Mouse (Mus musculus): ENCODE results near the gene Elmsan1.

DNA sequence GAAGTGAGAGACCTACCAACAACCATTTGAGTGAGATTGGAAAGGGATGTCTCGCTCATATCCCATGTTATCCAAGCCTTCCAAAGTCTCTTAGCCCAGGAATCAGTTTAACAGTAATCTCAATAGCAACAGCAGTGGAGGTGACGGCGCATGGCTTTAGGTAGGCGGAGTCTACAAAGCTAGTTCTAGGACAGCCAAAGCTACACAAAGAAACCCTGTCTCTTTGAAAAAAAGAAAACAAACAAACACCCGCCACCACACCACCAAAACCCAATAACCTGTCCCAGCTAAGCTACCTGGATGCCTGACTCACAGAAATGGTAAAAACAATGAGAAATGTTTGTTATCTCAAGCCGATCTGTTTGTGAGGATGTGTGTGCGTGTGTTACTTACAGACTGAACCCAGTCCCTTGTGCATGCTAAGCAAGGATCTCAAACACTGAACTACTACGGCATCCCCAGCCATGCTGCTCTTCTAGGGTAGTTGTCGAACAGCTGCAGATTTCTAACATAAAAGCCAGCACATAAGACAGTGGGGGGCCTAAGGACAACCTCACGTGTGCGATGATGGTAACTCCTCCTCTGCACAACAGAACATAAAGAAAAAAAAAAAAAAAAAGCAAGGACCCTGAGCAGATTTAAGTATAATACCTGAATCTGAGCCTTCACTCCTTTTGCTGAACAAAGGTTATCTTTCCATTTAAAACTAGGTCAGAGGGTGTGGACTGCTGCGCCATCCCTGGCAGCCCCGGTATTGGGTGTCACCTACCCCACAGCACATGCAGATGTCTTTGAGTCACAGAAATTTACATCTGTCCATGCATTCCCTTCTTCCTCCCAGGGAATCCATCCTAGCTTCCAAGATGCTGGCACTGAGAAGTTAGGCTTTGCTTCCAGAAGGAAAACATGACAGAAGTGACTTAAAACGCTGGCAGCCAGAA lies 2.5 kb upstream of the Elmsan1 start:
- no peak for TF ChIP-seq TAL1 (conservative IDR thresholded peaks at IDR 0.05; ENCODE audit: low read depth, low read length)
- TF ChIP-seq CTCF (IDR thresholded peaks at IDR 0.05; ENCODE audit: low read depth, low read length) = no peak
- no peak for TF ChIP-seq POLR2AphosphoS5 (IDR thresholded peaks at IDR 0.05; ENCODE audit: insufficient replicate concordance, low read depth, low read length)
- no peak for TF ChIP-seq GATA1 (IDR thresholded peaks at IDR 0.05; ENCODE audit: borderline replicate concordance, low read length)
- no peak for TF ChIP-seq GATA2 (IDR thresholded peaks at IDR 0.05; ENCODE audit: borderline replicate concordance, low read depth, low read length)
